Comparison of ENCODE assay signal across 19 mouse cellular contexts in the genomic region with DNA sequence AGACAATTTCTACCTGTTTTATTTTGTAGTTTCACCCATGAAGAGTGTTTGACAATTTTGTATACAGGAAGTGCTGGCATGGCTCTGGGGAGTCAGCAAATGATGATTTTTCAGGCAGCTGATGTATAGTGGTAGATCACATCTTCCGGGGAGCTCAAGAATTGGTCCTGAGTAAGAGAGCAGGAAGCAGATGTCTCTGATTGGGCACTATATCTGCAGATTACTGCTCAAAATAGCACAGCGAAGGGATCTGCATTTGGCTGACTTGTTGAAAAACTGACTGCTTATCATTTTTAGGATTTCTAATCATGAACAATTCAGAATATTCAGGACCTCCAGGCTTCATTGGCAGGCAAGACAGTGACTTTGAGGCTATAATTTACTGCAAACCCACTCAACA. TPM values are rescaled to one million over a fixed set of nuclear protein-coding genes. Genes with fewer than 3 reads are reported as not detected.
"Had no signal": no experiment of that assay in that cellular context is flagged by ENCODE, and none has a peak within 500 bp of the region (broad histone marks: within the 10 kb centered on the region; RNA-seq: fewer than 3 reads in every experiment).

No protein-coding gene starts in this region.

- H3K27me3 ChIP-seq: liver, embryonic 13.5 days; stomach, embryonic 15.5 days had no signal

- DNase-seq: kidney, adult 2 months; kidney, postnatal 10 days; kidney, postnatal 36 days; layer of hippocampus, adult 9-11 months; liver, embryonic 13.5 days; lung, adult 2 months; lung, postnatal 14 days; lung, postnatal 4 days; midbrain, embryonic 14.5 days; right cerebral cortex, postnatal 25 days; spleen, adult 18-20 months; thymus, adult 18-20 months; thymus, postnatal 36 days had no signal

- H3K4me1 ChIP-seq: liver, embryonic 13.5 days; stomach, embryonic 15.5 days had no signal

- H3K9ac ChIP-seq: liver, embryonic 13.5 days; stomach, embryonic 15.5 days had no signal

- H3K36me3 ChIP-seq: liver, embryonic 13.5 days; stomach, embryonic 15.5 days had no signal

- H3K4me2 ChIP-seq: liver, embryonic 13.5 days; midbrain, embryonic 11.5 days; stomach, embryonic 15.5 days had no signal

- ATAC-seq: intestine, postnatal 0 days had no signal

- H3K4me3 ChIP-seq: liver, embryonic 13.5 days; stomach, embryonic 15.5 days had no signal

- H3K27ac ChIP-seq: liver, embryonic 13.5 days; stomach, embryonic 15.5 days had no signal

- H3K9me3 ChIP-seq: liver, embryonic 13.5 days; stomach, embryonic 15.5 days had no signal

RNA-seq across cellular contexts. Expression of a gene that starts 30.5 kb away (rescaled TPM):
- total RNA-seq: megakaryocyte progenitor cell, adult 5-6 weeks; megakaryocyte-erythroid progenitor cell, adult 5-6 weeks had no signal
- polyA plus RNA-seq: liver, adult 2 months had no signal
